Mouse (Mus musculus) layer of hippocampus, adult 2 months (tissue): ENCODE data around the gene Acsbg1. TPM values are rescaled to one million over a fixed set of nuclear protein-coding genes. Genes with fewer than 3 reads are reported as not detected.

Experiments used
- DNase-seq, 2 experiments: peaks; one replicate each; pipeline ENCODE4 v3.0.0; 2022; ENCODE audit warnings: low spot score in 2 of 2
- H3K27ac ChIP-seq: fragments of 200-600 bp; 2 replicates; pipeline ENCODE4 v1.8.1; 2022
- H3K4me3 ChIP-seq: fragments of 200-600 bp; 2 replicates; pipeline ENCODE4 v1.8.1; 2022; ENCODE audit warnings: mild to moderate bottlenecking
- CTCF ChIP-seq: fragments of 200-600 bp; conservative IDR thresholded peaks from 2 replicates; pipeline ENCODE4 v1.8.1; 2022; ENCODE audit warnings: antibody characterized with exemption, mild to moderate bottlenecking, moderate library complexity
- long read RNA-seq, 2 experiments: library from polyadenylated mRNA; stranded (forward); transcript quantifications; one replicate each; pipeline ENCODE4 v2.0.0; 2021; ENCODE audit warnings: borderline mapping rate in 2 of 2
- total RNA-seq, 2 experiments: library from RNA; stranded (reverse); gene quantifications; 2 replicates each; pipeline ENCODE4 v1.2.3; 2021

The Acsbg1 gene
- 100 to 1,000 TPM; 106 to 111 TPM for total RNA-seq
- long read RNA-seq, experiment 1, transcript Acsbg1-201 (14 exons, 2,880 nt), result major isoform, 174 of 199 reads
- long read RNA-seq, experiment 1, partial matches to known transcripts, result 16 of 199 reads
- long read RNA-seq, experiment 1, other reads (novel, unspliced or antisense), result 9 of 199 reads
- long read RNA-seq, experiment 2, transcript Acsbg1-201 (14 exons, 2,880 nt), result major isoform, 266 of 292 reads
- long read RNA-seq, experiment 2, partial matches to known transcripts, result 17 of 292 reads
- long read RNA-seq, experiment 2, other reads (novel, unspliced or antisense), result 9 of 292 reads

DNA sequence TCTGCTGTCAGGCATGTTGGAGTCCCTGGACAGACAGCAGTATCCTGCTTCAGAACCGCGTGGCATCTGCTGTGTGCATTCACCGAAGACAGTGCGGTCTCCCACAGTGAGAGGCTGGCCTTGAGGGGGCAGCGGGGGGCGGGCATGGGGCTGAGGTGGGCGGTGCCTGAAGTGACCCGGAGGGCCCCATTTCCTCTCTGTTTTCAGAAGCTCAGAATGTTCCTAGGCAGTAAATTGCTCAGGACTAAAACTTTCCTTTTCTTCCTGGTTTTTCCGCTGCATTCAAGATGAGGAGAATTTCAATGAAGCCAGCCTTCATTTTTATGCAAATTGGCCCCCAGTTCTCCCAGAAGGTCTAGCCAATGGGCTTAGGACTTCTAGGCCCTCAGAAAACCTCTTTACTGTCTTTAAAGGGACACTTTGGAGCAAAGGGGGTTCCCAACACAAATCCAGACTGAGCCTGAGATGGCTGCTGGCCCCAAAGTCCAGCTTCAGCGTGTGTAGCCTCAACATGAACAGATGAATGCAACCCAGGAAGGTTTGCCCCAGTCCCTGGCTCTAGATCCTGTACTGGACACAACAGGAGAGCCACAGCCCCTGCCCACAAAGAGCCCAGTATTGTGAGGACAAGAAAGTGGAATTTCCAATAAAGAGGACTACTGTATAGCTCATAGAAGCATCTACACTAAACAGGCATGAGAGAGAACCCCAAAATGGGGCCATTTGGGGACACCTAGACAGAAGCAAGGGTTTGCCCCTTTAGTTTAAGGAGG, at the start of gene Acsbg1:
Gene Acsbg1, minus strand, starts transcription at position 266 of the 773 bp plus-strand sequence.
- TF ChIP-seq CTCF, result no peak
- Histone ChIP-seq H3K4me3 (peak within 1 kb of the TSS; percentile 50), H3K27ac (peak within 1 kb of the TSS; percentile 73)
- peak; percentile 36 to 41 for DNase-seq

DNA sequence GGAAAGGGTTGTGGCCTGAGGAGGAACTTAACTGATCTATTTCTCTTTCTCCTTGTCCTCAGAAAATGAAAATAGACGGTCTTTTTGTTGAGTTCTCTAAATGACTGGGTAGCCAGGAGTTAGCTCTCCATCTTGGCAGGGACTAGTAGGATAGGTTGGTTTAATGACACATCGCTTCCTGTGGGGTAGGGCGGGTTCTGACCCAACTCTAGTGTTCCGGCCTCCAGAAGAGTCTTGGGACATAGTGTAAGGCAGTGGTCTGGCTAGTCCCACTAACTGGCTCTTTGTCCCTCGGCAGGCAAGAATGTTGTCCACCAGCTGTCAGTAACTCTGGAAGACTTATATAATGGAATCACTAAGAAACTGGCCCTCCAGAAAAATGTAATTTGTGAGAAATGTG, 46.4 kb upstream of the Acsbg1 start:
- Histone ChIP-seq H3K4me3 (no peak overlapping the region), H3K27ac (peak overlapping the region; percentile 32; the same call in 1 of the 2 replicates)
- TF ChIP-seq CTCF, result no peak
- no peak for DNase-seq

DNA sequence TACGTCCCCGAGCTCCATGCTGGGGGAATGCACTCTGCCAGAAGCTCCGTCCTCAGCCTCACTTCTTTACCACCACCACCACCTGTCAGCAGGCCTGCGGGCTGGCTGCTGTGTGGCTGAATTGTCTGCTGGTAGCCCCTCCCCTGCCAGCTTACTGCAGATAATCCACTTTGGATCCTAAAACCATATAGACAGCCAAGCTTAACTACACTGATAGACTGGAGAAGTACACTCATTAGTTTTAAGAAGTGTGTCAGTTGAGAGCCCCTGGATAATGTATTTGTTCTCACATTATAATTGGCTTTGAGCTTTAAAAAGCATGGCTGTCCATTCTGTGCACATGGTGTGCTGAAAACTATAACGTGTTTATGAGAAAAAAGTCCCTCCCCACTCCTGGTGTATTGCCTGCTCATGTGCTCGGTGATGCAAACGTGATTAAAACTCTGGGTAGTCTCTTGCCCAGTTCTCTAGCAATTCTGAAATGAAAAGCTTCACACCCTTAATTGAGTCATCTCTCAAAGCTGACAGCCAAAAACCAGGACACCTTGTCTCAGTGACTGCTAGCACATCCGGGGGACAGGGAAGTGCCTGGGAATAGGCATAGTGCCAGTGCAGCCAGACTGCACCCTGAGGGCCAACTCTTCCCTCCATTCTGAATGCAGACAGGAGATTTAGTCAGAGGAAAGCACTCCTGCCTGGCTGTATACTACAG, 45.8 kb upstream of the Acsbg1 start:
- Histone ChIP-seq H3K4me3 (no peak overlapping the region), H3K27ac (peak overlapping the region; percentile 32; the same call in 1 of the 2 replicates)
- no peak for DNase-seq
- no peak for TF ChIP-seq CTCF

DNA sequence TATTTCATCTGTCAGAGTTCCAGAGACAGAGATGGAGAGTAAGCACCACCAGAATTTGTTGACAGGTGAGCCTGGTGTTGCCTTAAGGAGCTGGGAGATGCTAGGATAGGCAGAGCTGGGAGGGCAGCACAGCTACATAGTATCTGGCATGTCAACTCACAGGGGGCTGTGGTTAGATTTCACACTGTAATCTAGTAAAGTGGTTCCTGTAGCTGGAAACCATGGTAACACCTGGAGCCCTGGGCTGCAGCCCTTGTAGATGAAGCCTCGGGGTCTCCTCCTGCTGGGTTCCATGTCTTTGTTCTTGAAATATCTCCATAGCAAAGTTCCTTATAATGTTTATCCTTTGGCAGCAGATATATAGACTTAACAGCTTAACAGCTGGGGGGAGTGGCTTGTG, 43.9 kb upstream of the Acsbg1 start:
- DNase-seq, result no peak
- H3K27ac ChIP-seq, result no peak overlapping the region
- TF ChIP-seq CTCF, result no peak
- H3K4me3 ChIP-seq, result no peak overlapping the region

DNA sequence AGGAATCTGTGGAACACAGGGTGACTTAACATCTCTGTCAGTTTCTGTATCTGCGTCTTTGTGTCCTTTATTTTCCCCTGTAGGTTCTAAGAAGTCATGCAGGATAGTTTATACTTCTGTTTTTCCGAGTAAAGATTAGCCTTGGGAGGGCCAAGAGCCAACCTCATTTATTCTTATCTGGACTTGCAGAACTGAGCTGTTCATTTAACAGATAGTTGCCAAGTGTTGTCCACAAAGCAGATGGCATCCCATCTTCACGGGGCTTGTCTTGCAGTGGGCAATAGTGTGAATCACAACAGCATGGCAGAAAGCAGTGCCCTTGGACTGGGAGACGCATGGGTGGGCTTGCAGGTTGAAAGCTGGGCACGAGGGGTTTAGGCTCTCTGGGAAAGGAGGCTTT, 42.7 kb upstream of the Acsbg1 start:
- no peak for TF ChIP-seq CTCF
- no peak for DNase-seq
- H3K27ac ChIP-seq, result no peak overlapping the region
- no peak overlapping the region for H3K4me3 ChIP-seq

DNA sequence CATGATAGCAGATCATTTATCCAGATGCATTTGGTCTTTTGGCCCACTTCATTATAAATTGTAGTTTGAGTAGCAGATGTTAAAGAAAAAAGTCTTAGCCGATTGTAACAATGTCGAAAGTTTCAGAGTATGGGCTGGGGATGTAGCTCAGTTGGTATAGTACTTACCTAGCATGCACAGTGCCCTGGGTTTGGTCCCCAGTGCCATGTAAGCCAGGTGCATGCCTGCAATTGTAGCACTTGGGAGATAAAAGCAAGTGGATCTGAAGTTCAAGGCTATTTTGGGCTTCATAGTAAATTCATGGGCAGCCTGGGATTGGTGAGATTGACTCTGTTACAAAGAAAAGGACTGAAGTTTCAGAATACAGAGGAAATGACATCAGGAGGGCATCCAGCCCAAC, 40.9 kb upstream of the Acsbg1 start:
- no peak for DNase-seq
- Histone ChIP-seq H3K27ac (peak overlapping the region; percentile 44; the same call in 1 of the 2 replicates), H3K4me3 (no peak overlapping the region; the same call in 1 of the 2 replicates)
- no peak for TF ChIP-seq CTCF

DNA sequence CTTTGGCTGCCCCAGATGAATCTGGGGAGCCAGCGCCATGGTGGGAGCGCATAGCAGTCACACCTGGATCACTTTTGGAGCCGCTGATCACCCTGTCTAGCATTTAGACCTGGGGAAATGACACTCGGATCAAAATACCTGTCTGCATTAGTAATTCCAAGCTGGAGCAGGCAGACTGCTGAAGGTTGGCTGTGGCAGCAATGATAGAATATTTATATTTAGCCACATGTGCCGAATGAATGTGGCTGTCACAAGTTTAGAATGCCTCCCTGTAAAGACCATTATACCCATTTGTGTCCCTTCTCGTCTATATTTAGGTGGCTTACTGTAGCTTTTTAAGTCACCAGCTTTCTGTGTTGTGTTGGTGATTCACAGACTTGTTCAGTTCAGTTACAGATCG, 39.1 kb upstream of the Acsbg1 start:
- Histone ChIP-seq H3K4me3 (peak overlapping the region; percentile 70), H3K27ac (peak overlapping the region; percentile 95; the same call in 1 of the 2 replicates)
- no peak for TF ChIP-seq CTCF
- no peak for DNase-seq

DNA sequence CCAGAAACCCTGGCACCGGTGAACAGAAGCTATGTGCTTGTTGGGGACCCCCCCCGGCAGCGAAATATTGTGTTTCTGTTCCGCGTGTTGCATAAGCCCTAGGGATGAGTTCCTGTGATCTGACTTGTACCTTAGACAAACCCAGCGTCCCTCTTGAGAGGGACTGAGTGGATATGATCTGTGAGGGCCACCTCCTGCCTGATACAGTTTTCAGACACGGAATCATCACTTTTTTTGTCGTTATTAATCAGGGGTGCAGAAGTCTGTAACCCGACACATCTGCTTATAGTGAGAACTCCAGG, 38.5 kb upstream of the Acsbg1 start:
- DNase-seq, result peak; percentile 36 to 39
- no peak for TF ChIP-seq CTCF
- H3K27ac ChIP-seq, result peak overlapping the region; percentile 95
- H3K4me3 ChIP-seq, result peak overlapping the region; percentile 70

DNA sequence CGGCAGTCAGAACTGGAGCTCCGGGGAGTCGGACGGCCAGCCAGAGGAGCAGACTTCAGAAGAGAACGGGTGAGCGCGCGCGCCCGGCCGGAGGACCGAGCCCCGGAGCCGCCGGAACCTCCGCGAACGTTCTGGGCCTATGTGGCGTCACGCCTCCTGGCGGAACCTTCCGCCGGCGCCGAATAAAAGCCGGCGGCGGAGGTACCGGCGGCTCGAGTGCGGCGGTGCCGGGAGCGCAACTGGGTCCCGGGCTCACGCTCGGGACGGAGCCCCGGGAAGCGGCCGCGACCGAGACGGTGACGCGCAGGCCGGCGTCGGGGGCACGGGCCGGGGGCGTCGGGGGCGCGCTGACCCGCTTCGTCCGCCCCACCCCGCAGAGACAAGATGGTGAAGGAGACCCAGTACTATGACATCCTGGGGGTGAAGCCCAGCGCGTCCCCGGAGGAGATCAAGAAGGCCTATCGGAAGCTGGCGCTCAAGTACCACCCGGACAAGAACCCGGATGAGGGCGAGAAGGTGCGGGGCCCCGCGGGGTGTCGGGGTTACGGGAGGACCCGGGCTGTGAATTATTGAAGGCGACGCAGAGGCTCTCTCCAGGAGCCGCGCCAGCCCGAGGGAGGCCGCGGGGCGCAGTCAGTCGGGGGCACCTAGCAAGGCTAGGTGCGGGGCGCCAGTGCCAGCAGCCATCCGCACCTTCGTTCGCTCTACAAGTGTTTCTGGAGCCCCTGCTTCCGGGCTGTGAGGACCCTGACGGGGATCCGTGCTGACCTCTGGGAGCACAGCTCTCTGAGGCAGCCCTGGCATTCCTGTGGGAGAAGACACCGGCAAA, 37.9 kb upstream of the Acsbg1 start:
- H3K27ac ChIP-seq, result peak overlapping the region; percentile 95
- peak; percentile 27 for TF ChIP-seq CTCF
- peak; percentile 71 to 84 for DNase-seq
- H3K4me3 ChIP-seq, result peak overlapping the region; percentile 70

DNA sequence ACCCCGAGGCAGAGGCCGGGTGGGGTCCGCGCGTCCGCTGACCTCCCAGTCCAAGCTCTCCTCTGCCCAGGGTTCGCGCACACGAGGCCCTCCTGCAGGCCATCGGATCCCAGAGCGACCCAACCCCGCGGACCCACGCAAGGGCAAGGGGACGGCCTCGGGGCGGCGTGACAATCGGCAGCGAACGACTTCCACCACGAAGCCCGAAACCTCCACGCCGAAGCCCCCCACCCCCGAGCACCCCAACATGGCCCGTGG, 37.3 kb upstream of the Acsbg1 start:
- peak overlapping the region; percentile 95 for H3K27ac ChIP-seq
- no peak for DNase-seq
- H3K4me3 ChIP-seq, result peak overlapping the region; percentile 70
- no peak for TF ChIP-seq CTCF

DNA sequence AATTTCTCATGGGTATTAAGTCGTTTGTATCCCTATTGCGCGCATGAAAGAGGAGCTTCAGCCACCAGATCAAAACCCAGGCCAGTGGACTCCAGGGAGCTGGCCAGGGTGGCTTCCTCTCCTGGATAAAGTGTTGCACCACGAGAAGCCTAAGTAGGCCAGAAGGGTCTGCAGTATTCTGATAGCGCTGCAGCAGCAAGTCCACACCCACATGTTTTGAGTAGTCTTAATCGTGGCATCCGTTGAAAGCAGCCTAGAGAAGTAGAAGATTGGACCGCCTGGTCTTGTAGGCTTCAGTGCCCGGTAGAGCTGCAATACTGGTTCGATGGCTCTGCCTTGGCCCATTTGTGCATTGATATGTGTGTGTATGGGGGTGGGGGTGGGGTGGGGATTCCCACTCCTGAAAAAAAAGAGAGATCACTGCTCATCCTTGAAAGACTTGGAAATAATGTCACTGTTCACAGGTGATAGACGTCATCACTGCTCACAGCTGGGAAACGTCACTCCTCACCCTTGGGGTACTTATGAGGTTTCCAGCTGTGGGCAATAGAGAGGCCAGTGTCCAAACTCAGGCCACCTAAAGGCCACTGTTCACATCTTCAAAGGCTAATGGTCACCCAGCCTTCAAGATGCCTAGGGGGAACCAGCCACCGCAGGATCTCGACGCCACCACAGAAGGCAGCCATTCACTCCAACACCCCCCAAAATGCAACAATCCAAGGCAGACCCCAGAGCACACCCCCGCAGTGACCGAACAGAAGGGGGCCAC, 36.8 kb upstream of the Acsbg1 start, which contains the start of gene Dnaja4:
Gene Dnaja4, plus strand, starts transcription at position 556 of the 769 bp plus-strand sequence.
- H3K27ac ChIP-seq, result peak within 1 kb of the TSS; percentile 95
- no peak for TF ChIP-seq CTCF

More for the DNA sequence above, 36.8 kb upstream of the Acsbg1 start, which contains the start of gene Dnaja4:
- no peak for DNase-seq
- H3K4me3 ChIP-seq, result peak within 1 kb of the TSS; percentile 70
